Mouse (Mus musculus): ENCODE data around the gene Adgrf2.

Adgrf2 gene

DNA sequence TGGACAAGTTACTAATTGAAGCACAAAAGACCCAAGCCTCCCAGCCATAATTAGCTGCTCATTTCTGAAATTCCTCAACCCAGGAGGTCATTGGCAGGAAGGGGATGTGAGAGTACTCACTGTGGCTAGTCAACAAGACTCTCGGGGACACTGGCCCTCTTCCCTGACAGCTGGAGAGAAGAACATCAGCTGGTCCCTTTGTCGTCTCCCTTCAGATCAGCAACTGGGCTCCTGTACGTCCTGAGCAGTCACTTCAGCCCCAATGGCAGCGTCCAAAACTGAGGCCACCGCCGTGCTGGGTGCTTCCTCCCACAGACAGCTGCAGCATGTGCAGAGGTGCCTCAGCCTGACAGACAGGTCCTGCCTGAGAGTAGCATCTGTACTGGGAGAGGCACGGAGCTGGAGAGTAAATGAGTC is at the start of gene Adgrf2:
TSS of gene Adgrf2 (minus strand) at position 379 of the 417 bp plus-strand sequence.
- DNase-seq (ENCODE audit: low spot score), result no peak

- no peak for DNase-seq (ENCODE audit: low spot score)
Observed at GRCm38 (mm10) chr17:42790787-42791186, 48.8 kb upstream of the Adgrf2 start.

GRCm38 (mm10) chr17:42789723-42790122 is 47.7 kb upstream of the Adgrf2 start:
- no peak for DNase-seq (ENCODE audit: low spot score)

GRCm38 (mm10) chr17:42788686-42789453 is 46.9 kb upstream of the Adgrf2 start:
- DNase-seq (ENCODE audit: low spot score), result no peak

DNA sequence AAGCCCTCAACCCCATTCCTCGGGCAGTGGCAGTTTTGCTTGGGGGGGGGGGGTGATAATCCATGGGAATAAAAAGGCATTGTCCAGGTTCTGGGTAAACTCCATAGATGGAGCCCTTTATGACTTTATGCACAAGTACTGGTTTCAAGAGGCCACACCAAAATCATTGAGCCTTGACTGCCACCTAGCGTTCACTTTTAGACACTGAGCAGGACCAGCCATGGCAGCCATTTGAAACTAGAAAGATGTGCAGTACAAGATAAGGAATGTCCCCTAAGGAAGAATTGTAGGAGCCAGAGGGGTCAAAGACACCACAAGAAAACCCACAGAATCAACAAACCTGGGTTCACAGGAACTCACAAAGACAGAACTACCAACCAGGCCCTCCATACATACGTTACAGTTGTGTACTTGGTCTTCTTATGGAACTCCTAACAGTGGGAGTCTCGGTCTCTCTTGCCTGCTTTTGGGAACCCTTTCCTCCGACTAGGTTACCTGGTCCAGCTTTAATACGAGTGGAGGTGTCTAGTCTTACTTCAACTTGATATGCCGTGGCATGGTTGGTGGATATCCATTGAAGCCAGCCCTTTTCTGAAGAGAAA is 40.3 kb upstream of the Adgrf2 start:
- peak; percentile 87 for DNase-seq (ENCODE audit: low spot score)

GRCm38 (mm10) chr17:42753791-42754190 is 11.8 kb upstream of the Adgrf2 start:
- no peak for DNase-seq (ENCODE audit: low spot score)

DNA sequence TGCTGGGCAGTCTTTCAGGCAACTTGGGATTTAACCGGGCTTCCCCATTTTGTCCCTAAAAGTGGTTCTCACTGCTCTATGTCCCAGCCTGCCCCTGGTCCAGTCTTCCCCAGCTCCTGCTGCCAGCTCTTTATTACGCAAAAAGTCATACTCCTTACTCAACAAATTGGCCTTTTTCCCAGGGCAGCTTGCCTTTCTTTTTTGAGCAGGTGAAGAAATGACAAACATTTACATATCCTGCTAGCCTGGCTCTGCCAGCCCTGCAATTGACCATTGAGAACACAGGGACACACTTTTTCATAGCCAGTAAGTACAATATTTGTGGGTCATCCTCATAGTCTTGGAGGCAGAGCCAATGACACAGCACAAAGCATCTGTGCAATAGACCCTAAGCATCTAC is 10.2 kb upstream of the Adgrf2 start:
- DNase-seq (ENCODE audit: low spot score), result no peak

- no peak for DNase-seq (ENCODE audit: low spot score)
Observed at GRCm38 (mm10) chr17:42745657-42746420, 3.9 kb upstream of the Adgrf2 start.

DNA sequence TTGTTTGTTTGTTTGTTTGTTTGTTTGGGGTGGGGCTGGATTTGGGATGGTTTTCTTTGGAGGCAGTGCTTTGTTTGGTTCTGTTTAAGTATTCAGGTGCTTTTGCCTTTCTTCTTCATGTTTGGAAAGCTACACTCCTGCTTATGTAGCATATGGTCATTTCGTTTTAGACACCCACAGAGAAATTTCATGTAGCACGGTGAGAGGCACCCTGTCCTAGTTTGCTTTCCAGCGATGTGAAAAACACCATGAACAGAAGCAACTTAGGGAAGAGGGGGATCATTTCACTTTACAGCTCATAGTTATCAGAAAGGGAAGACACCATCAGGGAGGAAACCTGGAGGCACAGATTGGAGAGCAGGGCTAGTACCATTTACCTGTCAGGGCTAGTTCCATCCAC is 844 bp upstream of the Adgrf2 start:
- DNase-seq (ENCODE audit: low spot score), result no peak

- no peak for DNase-seq (ENCODE audit: low spot score)
Observed at GRCm38 (mm10) chr17:42738794-42739193, 3.2 kb downstream of the Adgrf2 start.

GRCm38 (mm10) chr17:42717161-42717560 is 24.8 kb downstream of the Adgrf2 start:
- no peak for DNase-seq (ENCODE audit: low spot score)

DNA sequence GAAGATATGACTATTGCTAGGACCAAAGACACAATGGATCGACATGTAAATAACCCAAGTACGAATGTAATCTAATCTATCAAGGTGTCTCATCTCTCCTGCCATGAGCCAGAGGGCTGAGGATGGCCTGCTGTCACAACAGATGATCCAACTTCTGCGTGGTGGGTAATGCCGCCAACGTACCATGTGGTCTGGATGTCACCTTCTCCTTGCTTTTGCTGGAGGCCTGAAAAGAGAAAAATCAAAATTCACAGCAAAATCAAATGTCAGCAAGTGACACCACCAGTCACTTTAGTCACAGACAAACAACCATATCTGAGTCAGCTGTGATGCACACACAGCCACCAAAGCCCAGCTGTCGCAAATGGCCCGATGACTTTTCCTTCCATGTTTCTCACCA is 27.0 kb downstream of the Adgrf2 start:
- DNase-seq (ENCODE audit: low spot score), result peak; percentile 60

DNA sequence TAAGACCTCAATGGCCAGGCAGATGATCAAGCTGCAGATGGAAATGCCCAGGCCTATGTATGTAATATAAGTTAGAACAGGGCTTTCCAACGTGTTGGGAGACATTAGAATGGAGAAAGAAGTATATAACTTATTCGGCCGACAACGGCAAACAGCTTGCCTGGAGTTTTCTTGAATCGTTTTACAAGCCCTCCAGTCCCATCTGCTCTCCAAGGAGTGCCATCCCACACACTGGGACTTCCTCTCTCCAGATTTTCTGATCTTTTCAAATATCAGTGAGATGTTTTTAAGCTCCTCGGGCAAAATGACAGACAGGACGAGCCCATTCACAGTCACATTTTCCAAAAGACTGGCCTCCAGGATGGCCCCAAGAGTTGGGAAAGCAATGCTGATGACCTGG is 31.3 kb downstream of the Adgrf2 start:
- DNase-seq (ENCODE audit: low spot score), result peak; percentile 44

DNA sequence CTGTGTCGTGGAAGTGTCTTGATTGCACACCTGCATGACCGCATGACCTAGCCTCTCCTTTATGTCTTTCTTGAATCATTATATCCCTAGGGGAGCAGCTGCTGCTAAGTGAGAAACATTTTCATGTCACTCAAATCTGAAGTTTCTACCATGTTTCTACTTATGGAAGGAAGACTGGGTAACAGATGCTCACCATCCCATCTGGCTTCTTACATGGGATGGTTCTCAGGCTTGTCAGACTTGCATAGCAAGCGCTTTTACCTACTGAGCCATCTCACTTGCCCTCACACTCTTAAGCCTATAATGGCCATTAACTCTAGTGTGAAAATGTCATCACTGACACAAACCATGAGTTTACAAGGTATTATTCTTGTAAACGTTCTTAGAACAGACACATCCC is 36.4 kb downstream of the Adgrf2 start:
- DNase-seq (ENCODE audit: low spot score), result no peak

- no peak for DNase-seq (ENCODE audit: low spot score)
Observed at GRCm38 (mm10) chr17:42702198-42702597, 39.8 kb downstream of the Adgrf2 start.

- peak; percentile 19 for DNase-seq (ENCODE audit: low spot score)
Observed at GRCm38 (mm10) chr17:42694730-42695129, 47.2 kb downstream of the Adgrf2 start.

- DNase-seq (ENCODE audit: low spot score), result no peak
Observed at GRCm38 (mm10) chr17:42692136-42692535, 49.8 kb downstream of the Adgrf2 start, which contains the start of gene Adgrf4. Gene Adgrf4 (minus strand): TSS chr17:42692284.

- no peak for DNase-seq (ENCODE audit: low spot score)
Observed at GRCm38 (mm10) chr17:42690531-42690930, 51.4 kb downstream of the Adgrf2 start.
